Mouse (Mus musculus): ENCODE measurements around the gene 1700014D04Rik.
"Not testable (repeated sequence)": the region's sequence is repeated elsewhere in the genome, so short reads cannot be mapped to it uniquely, and the experiment has no call there.

Gene 1700014D04Rik

DNA sequence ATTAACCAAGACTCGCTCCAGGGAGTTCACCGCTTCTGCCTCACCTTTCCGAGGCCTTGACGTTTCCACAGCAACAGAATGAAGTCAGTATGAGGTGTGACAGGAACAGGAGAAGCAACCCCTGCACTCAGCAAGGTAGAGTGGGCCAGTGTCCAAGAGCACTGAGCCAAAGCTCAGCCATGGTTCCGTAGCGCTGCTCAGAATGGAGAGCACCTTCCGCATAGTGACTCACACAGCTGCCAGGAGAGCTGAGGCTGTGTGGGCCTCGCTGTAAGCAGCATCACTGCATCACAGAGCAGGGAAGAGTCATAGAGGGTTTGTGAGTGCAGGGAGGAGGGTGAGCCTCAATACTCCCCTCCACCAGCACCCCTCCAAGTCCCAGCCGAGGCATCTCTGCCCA, at the start of gene 1700014D04Rik:
1700014D04Rik (minus strand) TSS at position 42 of the 400 bp plus-strand sequence.
- no peak for DNase-seq

- no peak for DNase-seq
Measured at GRCm38 (mm10) chr13:59795807-59796465, 49.4 kb upstream of the 1700014D04Rik start.

- DNase-seq: peak; percentile 54
Measured at GRCm38 (mm10) chr13:59794786-59795185, 48.2 kb upstream of the 1700014D04Rik start.

GRCm38 (mm10) chr13:59782145-59782544, 35.6 kb upstream of the 1700014D04Rik start, which contains the start of gene Gm49354:
Gene Gm49354 (minus strand): TSS chr13:59782245.
- no peak for DNase-seq

GRCm38 (mm10) chr13:59779744-59780264, 33.3 kb upstream of the 1700014D04Rik start:
- not testable (repeated sequence) for DNase-seq

DNA sequence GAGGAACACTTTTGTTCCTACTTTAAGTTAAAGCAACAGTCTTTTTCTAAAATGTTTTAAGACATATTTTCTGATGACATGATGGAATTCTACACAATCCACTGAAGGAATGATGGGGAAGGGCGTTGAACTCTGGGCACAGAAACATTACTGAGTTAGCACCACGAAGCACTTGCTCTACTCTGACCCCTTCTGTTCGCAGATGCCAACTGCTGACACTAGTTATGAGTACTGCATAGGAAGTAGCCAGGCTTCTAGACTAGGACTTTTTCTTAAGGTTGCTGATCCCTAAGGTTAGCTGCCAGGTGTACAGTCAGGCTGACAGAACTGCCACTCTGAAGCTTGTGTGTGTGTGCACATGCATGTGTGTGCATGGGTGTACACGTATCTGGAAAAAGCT, 32.7 kb upstream of the 1700014D04Rik start:
- no peak for DNase-seq

GRCm38 (mm10) chr13:59775168-59775567, 28.6 kb upstream of the 1700014D04Rik start:
- no peak for DNase-seq

DNA sequence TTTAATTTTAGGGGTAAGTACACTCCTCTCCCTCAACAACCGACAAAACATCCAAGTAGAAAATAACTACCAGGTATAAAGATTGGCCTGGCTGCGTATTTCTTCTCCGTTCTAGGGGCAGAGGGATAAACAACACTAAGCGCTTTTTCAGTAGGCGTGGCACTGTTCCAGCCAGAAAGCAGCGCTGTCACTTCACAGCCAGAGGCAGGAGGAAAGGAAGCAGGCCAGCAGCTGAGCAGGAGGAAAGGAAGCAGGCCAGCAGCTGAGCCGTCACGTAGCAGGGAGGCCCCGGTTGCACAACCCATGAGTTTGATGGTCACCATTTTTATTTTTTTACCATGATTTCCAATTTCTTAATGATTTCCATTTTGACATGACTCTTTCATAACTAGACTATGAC, 24.7 kb upstream of the 1700014D04Rik start:
- peak; percentile 55 for DNase-seq

DNA sequence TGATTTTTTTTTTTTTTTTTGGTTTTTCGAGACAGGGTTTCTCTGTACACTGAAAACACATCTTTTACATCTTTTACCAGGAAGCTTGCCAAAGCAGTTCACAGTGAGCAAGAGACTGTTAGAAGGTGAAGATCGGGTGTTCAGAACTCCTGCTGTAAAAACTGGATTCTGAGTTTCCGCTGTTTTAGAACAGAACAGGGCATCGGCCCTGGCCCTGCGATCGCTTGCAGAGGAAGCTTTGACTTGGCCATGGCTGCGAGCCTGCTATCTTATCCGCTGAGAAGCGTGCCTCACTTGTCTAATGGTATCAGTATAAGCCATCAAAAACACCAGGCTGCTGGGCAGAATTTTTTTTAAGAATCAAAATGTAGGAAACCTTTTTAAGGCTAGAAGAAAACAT, 24.3 kb upstream of the 1700014D04Rik start:
- DNase-seq: peak; percentile 40

DNA sequence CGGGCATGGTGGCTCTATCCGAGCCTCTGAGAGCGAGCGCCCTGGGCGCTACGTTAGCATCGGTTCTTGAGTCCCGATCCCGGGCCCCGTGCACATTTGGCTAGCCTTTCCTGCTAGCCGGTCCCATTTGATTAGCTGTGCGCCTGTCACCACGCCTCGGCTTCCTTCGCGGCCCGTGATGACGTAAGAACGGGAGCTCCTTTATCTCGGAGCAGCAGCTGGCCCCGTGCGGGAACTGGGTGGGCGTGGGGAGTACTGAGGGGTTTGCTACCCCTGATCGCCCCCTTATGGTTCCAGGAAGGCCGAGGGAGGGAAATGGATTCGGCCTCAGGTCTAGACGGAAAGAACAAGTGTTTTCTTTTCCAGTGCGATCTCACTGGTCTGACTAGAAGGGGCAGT, 23.6 kb upstream of the 1700014D04Rik start:
- peak; percentile 85 for DNase-seq

DNA sequence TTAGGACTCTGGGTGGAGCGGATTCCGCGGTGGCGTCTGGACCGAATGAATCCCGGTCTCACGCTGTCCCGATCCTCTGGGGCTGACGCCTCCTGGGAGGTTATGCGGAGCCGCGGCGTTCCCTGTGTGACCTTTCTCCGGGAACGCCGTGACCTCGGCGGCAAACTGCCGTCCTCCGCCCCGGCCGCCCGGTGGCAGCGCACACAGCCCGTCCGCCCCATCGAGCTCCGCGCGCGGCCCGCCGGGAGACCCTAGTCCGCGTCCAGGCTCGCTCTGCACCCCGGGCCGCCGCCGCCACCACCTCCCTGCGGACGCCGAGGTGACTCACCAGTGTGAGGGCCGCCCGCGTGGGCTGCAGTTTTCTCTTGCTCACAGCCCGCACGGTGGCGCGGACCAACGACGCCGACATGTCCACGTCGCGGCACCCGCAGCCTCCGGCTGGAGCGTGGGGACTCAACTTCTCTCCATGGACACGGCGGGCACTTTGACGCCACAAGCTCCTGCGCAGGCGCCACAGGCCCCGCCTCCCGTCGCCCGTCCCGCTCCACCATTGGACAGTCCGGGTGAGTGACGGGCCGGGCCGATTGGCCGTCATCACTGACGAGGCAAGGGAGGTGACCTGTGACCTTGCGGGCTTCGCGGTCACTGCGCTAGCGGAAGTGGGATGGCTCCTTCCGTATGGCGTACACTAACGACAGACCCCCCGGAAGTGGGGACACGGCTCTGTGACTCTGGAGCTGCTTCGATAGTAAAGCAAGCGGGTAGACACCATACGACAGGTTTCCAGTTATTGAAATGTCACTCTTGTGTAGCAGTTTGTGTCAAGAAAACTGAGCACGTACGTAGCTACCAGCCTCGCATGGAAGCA, 23.0 kb upstream of the 1700014D04Rik start, which contains the start of gene Isca1:
Isca1 (minus strand) TSS at position 515 of the 868 bp plus-strand sequence.
- DNase-seq: peak; percentile 99

DNA sequence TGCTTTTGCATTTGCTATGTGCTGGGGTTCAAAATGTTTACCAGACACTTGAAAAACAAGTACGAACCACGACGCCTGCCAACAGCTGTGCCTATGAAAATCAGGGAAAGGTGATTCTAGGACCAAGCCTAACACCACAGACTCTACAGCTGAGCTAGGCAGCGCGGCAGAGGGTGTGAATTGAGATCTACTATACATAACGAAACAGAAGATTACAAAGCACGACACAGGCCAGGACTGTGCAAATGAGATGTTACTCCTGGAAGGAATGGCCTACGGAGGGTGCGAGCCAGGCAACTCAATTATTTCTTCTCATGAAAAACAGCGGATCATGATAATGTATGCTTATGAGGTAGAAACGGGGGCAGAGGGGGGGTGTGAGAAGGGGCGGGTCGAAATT, 22.0 kb upstream of the 1700014D04Rik start:
- peak; percentile 55 for DNase-seq

- peak; percentile 32 for DNase-seq
Measured at GRCm38 (mm10) chr13:59766786-59767515, 20.4 kb upstream of the 1700014D04Rik start.

- DNase-seq: no peak
Measured at GRCm38 (mm10) chr13:59762791-59763190, 16.2 kb upstream of the 1700014D04Rik start.

DNA sequence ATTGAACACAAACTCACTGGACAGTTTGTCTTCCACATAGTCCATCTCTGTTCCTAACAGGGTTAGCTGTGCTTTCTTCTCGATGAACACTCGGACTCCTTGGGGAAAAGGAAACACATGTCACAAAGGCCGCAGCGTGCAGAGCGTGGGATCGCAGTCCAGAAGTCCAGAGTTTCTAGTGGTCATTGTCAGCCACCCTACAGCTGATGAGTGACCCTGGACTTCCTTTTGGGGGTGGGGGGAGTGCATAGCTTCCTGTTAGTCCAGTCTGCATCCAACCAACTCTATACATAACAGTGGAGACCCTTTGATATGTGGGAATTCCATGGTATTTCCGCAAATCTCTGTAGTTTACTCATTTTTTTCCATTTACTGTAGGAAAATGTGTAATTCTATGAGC, 10.4 kb upstream of the 1700014D04Rik start:
- no peak for DNase-seq

GRCm38 (mm10) chr13:59750310-59750709, 3.8 kb upstream of the 1700014D04Rik start:
- DNase-seq: no peak

DNA sequence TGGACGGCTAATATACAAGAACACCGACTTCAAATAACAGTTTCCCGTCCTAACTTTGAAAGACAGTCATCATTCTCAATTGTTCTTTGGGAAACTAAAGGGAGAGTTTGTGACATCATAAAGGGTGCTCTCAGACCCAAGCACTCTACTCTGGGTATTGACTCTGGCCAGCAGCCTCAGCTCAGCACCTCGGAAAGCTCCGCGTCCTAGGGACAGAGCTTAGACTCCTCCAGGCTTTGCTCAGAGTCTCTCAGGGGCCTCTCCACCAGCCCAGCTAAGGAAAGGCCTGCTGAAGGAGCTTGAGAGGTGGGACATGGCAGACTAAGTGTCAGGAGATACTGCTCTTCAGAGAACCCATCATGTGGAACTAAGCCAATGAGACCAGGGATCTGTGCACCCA, 388 bp downstream of the 1700014D04Rik start:
- no peak for DNase-seq

GRCm38 (mm10) chr13:59745462-59745861, 1.1 kb downstream of the 1700014D04Rik start:
- no peak for DNase-seq

DNA sequence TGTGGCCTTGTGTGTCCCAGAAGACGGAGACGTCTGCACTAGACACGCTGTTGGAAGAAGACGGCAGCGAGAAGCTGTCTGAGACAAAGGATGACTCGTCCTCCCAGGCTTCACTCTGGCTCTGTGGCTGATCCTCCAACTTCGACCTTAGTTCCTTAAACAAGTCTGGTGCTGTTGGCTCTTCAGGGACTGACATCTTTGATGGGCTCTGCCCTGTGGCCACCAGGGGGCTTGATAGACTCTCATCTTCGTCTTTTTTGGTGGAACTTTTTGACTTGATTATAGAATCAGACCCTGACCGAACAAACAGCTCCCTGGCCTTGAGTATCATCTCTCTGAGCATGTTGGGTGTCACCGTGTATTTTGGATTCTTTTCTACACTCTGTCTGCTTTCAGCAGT, 4.9 kb downstream of the 1700014D04Rik start:
- DNase-seq: no peak

GRCm38 (mm10) chr13:59741096-59741495, 5.5 kb downstream of the 1700014D04Rik start:
- no peak for DNase-seq

DNA sequence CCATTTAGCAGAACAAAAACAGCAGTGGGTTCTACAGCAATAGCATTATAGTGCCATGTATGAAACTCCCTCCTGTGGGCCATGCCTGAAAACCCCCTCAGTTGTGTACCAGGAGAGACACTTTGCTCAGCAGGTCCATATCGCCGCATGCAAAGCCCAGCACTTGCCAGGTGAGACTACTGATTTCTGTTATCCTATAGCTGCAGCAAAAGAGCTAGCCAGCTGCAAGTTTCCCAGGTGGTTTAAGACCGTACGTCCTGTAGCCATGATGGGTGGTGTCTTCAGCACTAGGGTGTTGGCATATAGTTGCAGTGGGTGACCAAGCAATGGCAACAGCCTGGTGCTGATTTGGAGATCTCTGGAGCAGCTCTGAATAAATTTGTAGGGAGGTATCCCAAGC, 7.2 kb downstream of the 1700014D04Rik start:
- DNase-seq: no peak

- DNase-seq: no peak
Measured at GRCm38 (mm10) chr13:59738455-59738854, 8.1 kb downstream of the 1700014D04Rik start.

GRCm38 (mm10) chr13:59735190-59735589, 11.4 kb downstream of the 1700014D04Rik start:
- DNase-seq: no peak

All from cerebellum, adult 9-10 months (tissue).